Mouse (Mus musculus): Measurements from ENCODE around the gene Nubp1. TPM values are rescaled to one million over a fixed set of nuclear protein-coding genes. Genes with fewer than 3 reads are reported as not detected.

The Nubp1 gene
- polyA plus RNA-seq, 1 experiment from 2014 or later = 61.8 TPM

- WGBS = 96% methylated on average over 9 of the region's 9 CpGs
- Histone ChIP-seq H3K27me3 (no peaks in the 10 kb centered on the region), H3K9me3 (no peaks in the 10 kb centered on the region), H3K9ac (no peak overlapping the region), H3K4me3 (no peak overlapping the region), H3K4me2 (replicated peaks) (no peak overlapping the region), H3K36me3 (peaks cover 95% of the 10 kb centered on the region), H3K27ac (no peak overlapping the region), H3K4me1 (no peaks in the 10 kb centered on the region)
- no peak for ATAC-seq (ENCODE audit: insufficient number of reproducible peaks, insufficient read depth, low FRiP score, low TSS enrichment)
These were observed 8.8 kb downstream of the Nubp1 start for GRCm38 (mm10) chr16:10420447-10421054.

DNA sequence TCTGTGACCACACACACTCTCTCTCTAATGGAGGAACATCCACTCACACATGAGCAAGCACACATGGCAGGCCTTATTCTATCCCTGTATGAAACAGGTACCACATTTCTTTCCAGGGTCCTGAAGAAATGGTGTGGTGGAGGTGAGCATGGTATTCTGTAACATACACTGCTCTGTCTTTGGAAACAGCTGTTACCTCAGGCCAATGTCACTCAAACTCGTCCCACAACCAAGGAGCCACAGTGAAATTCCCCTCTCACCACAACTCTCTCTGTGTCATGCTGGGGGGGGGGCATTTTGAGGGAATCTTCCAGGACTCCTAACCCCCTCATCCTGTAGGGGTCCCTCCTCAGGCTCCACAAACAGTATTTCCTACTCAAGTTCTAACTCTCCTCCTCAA is 20.2 kb downstream of the Nubp1 start:
- no peak for ATAC-seq (ENCODE audit: insufficient number of reproducible peaks, insufficient read depth, low FRiP score, low TSS enrichment)
- no peaks in the 10 kb centered on the region for H3K9me3 ChIP-seq
- H3K36me3 ChIP-seq = peaks cover 6% of the 10 kb centered on the region
- no peak overlapping the region for H3K27ac ChIP-seq
- H3K9ac ChIP-seq = no peak overlapping the region
- H3K4me3 ChIP-seq = no peak overlapping the region
- H3K4me1 ChIP-seq = no peaks in the 10 kb centered on the region
- H3K4me2 ChIP-seq (replicated peaks) = no peak overlapping the region
- 79% methylated on average over 1 of the region's 1 CpGs for WGBS
- H3K27me3 ChIP-seq = no peaks in the 10 kb centered on the region

DNA sequence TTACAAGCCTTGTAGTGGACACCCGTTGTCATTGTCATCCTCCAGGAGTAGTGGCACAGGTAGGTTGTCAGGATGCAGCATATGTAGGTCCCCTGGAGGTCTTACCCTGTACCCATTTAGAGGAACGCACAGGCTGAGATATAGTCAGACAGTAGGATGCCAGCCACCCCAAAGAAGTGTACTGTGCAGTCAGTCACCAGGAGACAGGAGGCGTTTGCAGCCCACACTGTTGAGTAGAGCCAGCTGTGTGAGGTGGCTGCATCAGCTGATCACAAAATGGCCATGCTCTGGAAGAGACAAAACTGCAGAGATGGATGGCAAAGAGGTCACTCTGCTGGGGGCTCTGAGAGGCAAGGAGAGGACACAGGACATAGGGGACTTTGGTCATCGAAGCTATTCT is 20.6 kb downstream of the Nubp1 start:
- H3K4me2 ChIP-seq (replicated peaks) = no peak overlapping the region
- ATAC-seq (ENCODE audit: insufficient number of reproducible peaks, insufficient read depth, low FRiP score, low TSS enrichment) = no peak
- no peaks in the 10 kb centered on the region for H3K27me3 ChIP-seq
- H3K9ac ChIP-seq = no peak overlapping the region
- no peaks in the 10 kb centered on the region for H3K4me1 ChIP-seq
- 83% methylated on average over 4 of the region's 4 CpGs for WGBS
- H3K9me3 ChIP-seq = no peaks in the 10 kb centered on the region
- H3K27ac ChIP-seq = no peak overlapping the region
- H3K36me3 ChIP-seq = peaks cover 2% of the 10 kb centered on the region
- no peak overlapping the region for H3K4me3 ChIP-seq

GRCm38 (mm10) chr16:10433344-10433743 is 21.6 kb downstream of the Nubp1 start:
- no peak for ATAC-seq (ENCODE audit: insufficient number of reproducible peaks, insufficient read depth, low FRiP score, low TSS enrichment)
- 0 out of 2 replicates have a peak, but pooled peaks cover 3% of the 10 kb centered on the region for H3K36me3 ChIP-seq
- H3K4me1 ChIP-seq = no peaks in the 10 kb centered on the region
- no peaks in the 10 kb centered on the region for H3K27me3 ChIP-seq
- no peak overlapping the region for H3K4me2 ChIP-seq (replicated peaks)
- no peaks in the 10 kb centered on the region for H3K9me3 ChIP-seq
- no peak overlapping the region for H3K27ac ChIP-seq
- H3K9ac ChIP-seq = no peak overlapping the region
- no peak overlapping the region for H3K4me3 ChIP-seq
- WGBS = 85% methylated on average over 5 of the region's 5 CpGs

DNA sequence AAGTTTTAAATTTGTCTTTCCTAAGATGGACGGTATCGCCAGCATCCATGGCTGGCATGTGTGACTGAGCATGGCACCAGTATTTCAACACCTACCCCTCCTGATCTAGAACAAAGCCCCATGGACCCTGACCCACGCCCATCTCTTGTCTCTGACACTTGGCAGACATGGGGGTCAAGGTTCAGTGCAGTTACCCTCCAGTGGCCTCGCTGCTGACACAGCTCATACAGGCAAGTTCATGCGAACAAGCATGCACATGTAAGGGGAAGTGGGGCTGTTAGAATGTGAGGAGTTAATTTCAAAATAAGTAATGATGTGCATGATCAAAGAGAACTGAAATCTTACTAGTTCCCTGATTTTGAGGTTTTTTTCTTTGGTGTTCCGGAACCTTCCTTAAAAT is 24.4 kb downstream of the Nubp1 start:
- Histone ChIP-seq H3K9ac (no peak overlapping the region), H3K4me3 (no peak overlapping the region), H3K9me3 (no peaks in the 10 kb centered on the region), H3K27ac (no peak overlapping the region), H3K27me3 (no peaks in the 10 kb centered on the region), H3K4me1 (no peaks in the 10 kb centered on the region), H3K36me3 (0 out of 2 replicates have a peak, but pooled peaks cover 7% of the 10 kb centered on the region), H3K4me2 (replicated peaks) (no peak overlapping the region)
- ATAC-seq (ENCODE audit: insufficient number of reproducible peaks, insufficient read depth, low FRiP score, low TSS enrichment) = no peak
- whole genome bisulfite sequencing = 73% methylated on average over 6 of the region's 6 CpGs

DNA sequence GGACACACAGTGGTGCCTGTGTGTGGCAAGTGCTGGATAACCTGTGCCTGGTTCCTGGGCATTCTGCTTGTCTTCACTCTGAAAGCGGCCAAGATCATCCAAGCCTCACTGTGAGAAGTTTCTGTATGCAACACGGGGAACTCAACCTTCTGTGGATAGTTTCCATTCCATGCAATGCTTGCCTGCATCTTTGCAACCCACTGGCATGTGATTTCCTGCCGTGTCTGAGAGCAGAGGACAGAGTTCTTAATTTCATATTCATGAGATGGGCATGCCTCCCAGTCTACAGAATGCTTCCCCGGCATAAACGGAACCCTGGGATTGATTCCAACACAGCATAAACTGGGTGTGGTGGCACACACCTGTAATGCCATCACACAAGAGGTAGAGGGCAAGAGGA is 26.3 kb downstream of the Nubp1 start:
- 87% methylated on average over 5 of the region's 5 CpGs for WGBS
- H3K9me3 ChIP-seq = no peaks in the 10 kb centered on the region

DNA sequence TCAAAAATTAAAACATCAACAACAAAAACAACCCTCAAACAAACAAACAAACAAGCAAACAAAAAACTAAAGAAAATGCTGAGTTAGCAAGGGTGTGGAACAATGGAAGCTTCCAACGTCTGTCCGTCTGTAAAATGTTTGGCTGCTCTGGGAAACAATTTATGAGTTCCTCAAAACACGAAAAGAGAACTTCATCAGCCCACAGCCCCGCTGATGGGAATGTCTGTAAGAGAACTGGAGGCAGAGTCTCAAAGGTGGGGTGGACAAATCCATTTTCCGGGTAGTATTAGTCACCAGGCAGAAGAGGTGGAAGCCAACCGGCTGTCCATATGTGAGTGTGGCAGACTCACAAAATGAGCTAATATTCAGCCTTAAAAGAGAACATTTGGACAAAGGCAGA is 29.6 kb downstream of the Nubp1 start:
- H3K36me3 ChIP-seq = 0 out of 2 replicates have a peak, but pooled peaks cover 7% of the 10 kb centered on the region
- no peaks in the 10 kb centered on the region for H3K27me3 ChIP-seq
- no peak for ATAC-seq (ENCODE audit: insufficient number of reproducible peaks, insufficient read depth, low FRiP score, low TSS enrichment)
- no peak overlapping the region for H3K4me3 ChIP-seq
- 86% methylated on average over 6 of the region's 6 CpGs for WGBS
- no peaks in the 10 kb centered on the region for H3K9me3 ChIP-seq
- no peak overlapping the region for H3K4me2 ChIP-seq (replicated peaks)
- no peak overlapping the region for H3K27ac ChIP-seq
- H3K9ac ChIP-seq = no peak overlapping the region
- H3K4me1 ChIP-seq = peaks cover 7% of the 10 kb centered on the region

More for the DNA sequence above, 26.3 kb downstream of the Nubp1 start:
- ATAC-seq (ENCODE audit: insufficient number of reproducible peaks, insufficient read depth, low FRiP score, low TSS enrichment) = no peak
- Histone ChIP-seq H3K36me3 (0 out of 2 replicates have a peak, but pooled peaks cover 7% of the 10 kb centered on the region), H3K4me2 (replicated peaks) (no peak overlapping the region), H3K27ac (no peak overlapping the region), H3K4me3 (no peak overlapping the region), H3K9ac (no peak overlapping the region), H3K27me3 (no peaks in the 10 kb centered on the region), H3K4me1 (no peaks in the 10 kb centered on the region)

DNA sequence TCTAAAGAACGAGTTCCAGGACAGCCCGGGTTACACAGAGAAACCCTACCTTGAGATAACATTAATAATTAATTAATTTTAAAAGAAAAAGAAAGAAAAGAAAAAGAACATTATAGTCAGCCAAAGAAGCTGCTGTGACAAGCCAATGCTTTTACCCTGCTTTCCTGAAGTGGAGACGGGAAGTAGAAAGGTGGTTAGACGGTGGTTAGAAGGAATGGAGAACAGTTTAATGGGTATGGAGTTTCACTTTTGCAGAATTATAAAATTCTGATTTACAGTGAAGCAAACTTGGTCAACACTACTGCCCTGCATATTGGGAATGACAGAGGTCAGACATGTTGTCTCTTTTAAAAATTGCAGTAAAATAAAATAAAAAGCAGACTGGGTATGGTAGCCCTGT is 30.0 kb downstream of the Nubp1 start:
- 83% methylated on average over 4 of the region's 4 CpGs for WGBS
- no peak overlapping the region for H3K27ac ChIP-seq
- H3K4me1 ChIP-seq = peaks cover 11% of the 10 kb centered on the region
- H3K4me2 ChIP-seq (replicated peaks) = no peak overlapping the region
- no peaks in the 10 kb centered on the region for H3K9me3 ChIP-seq
- H3K9ac ChIP-seq = no peak overlapping the region
- no peak for ATAC-seq (ENCODE audit: insufficient number of reproducible peaks, insufficient read depth, low FRiP score, low TSS enrichment)
- 0 out of 2 replicates have a peak, but pooled peaks cover 7% of the 10 kb centered on the region for H3K36me3 ChIP-seq
- no peaks in the 10 kb centered on the region for H3K27me3 ChIP-seq
- no peak overlapping the region for H3K4me3 ChIP-seq

GRCm38 (mm10) chr16:10443723-10444122 is 32.0 kb downstream of the Nubp1 start:
- no peak for ATAC-seq (ENCODE audit: insufficient number of reproducible peaks, insufficient read depth, low FRiP score, low TSS enrichment)
- peaks cover 19% of the 10 kb centered on the region for H3K4me1 ChIP-seq
- no peaks in the 10 kb centered on the region for H3K9me3 ChIP-seq
- H3K36me3 ChIP-seq = no peaks in the 10 kb centered on the region
- no peaks in the 10 kb centered on the region for H3K27me3 ChIP-seq
- no peak overlapping the region for H3K9ac ChIP-seq
- no peak overlapping the region for H3K27ac ChIP-seq
- no peak overlapping the region for H3K4me3 ChIP-seq
- no peak overlapping the region for H3K4me2 ChIP-seq (replicated peaks)

GRCm38 (mm10) chr16:10446573-10447263 is 35.0 kb downstream of the Nubp1 start:
- Histone ChIP-seq H3K9ac (peak overlapping the region; percentile 57), H3K9me3 (no peaks in the 10 kb centered on the region), H3K4me1 (peaks cover 19% of the 10 kb centered on the region), H3K4me2 (replicated peaks) (peak overlapping the region; percentile 72), H3K36me3 (no peaks in the 10 kb centered on the region), H3K27me3 (no peaks in the 10 kb centered on the region), H3K4me3 (peak overlapping the region; percentile 57), H3K27ac (peak overlapping the region; percentile 77)
- peak; percentile 39 for ATAC-seq (ENCODE audit: insufficient number of reproducible peaks, insufficient read depth, low FRiP score, low TSS enrichment)
- 17% methylated on average over 13 of the region's 13 CpGs for WGBS

- Histone ChIP-seq H3K9me3 (no peaks in the 10 kb centered on the region), H3K27ac (peak within 1 kb of the TSS; percentile 77), H3K9ac (peak within 1 kb of the TSS; percentile 58), H3K4me1 (peaks cover 19% of the 10 kb centered on the region), H3K4me2 (replicated peaks) (peak within 1 kb of the TSS; percentile 72), H3K36me3 (no peaks in the 10 kb centered on the region), H3K27me3 (no peaks in the 10 kb centered on the region), H3K4me3 (peak within 1 kb of the TSS; percentile 57)
- peak; percentile 95 for ATAC-seq (ENCODE audit: insufficient number of reproducible peaks, insufficient read depth, low FRiP score, low TSS enrichment)
- WGBS = under 1% methylated on average over 12 of the region's 12 CpGs
These were observed 35.5 kb downstream of the Nubp1 start, which contains the start of gene Tvp23a for GRCm38 (mm10) chr16:10447264-10447594. Tvp23a (minus strand) TSS chr16:10447362.

DNA sequence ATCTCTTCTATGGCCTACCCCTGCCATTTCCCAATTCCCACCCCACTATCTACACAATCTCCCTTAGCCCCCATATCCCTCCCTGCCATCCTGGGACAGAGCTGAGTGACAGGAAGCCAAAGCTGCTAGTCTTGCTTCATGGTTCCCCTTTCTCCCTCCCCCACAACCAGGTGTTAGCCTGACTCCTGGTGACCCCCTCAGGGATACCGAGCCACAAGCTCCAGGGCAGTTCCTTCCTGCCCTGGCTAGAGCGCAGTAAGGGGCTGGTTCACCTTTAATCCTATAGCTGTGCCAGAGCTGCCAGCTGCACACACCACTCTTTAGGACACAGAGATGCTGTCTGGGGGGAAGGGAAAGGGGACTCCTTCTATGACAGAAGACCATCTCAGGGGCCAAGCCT is 36.0 kb downstream of the Nubp1 start:
- Histone ChIP-seq H3K4me3 (peak overlapping the region; percentile 57), H3K9ac (peak overlapping the region; percentile 58), H3K4me1 (peaks cover 19% of the 10 kb centered on the region), H3K9me3 (no peaks in the 10 kb centered on the region), H3K36me3 (no peaks in the 10 kb centered on the region), H3K4me2 (replicated peaks) (peak overlapping the region; percentile 72), H3K27me3 (no peaks in the 10 kb centered on the region), H3K27ac (0 out of 2 replicates have a peak overlapping the region, but pooled peaks have one; percentile 77)
- no peak for ATAC-seq (ENCODE audit: insufficient number of reproducible peaks, insufficient read depth, low FRiP score, low TSS enrichment)
- 43% methylated on average over 2 of the region's 2 CpGs for WGBS
